Mouse (Mus musculus): ENCODE results near the gene Trim34b. TPM values are rescaled to one million over a fixed set of nuclear protein-coding genes. Genes with fewer than 3 reads are reported as not detected.
"Not testable (repeated sequence)": the region's sequence is repeated elsewhere in the genome, so short reads cannot be mapped to it uniquely, and the experiment has no call there.

Gene Trim34b
- total RNA-seq (2021): not detected
- long read RNA-seq, experiment 1: 0 reads
- long read RNA-seq, experiment 2: 0 reads

GRCm38 (mm10) chr7:104329171-104329570 lies at the start of gene Trim34b:
Gene Trim34b (plus strand): TSS chr7:104329471.
- not testable (repeated sequence) for H3K27ac ChIP-seq; H3K4me3 ChIP-seq; DNase-seq (ENCODE audit: low spot score in 2 of 2)

GRCm38 (mm10) chr7:104287576-104288443 lies 41.5 kb upstream of the Trim34b start, which contains the start of gene Trim5:
Gene Trim5 (minus strand): TSS chr7:104288094.
- H3K27ac ChIP-seq; DNase-seq (ENCODE audit: low spot score in 2 of 2): not testable (repeated sequence)
- peak within 1 kb of the TSS; percentile 33; the same call in 1 of the 2 replicates for H3K4me3 ChIP-seq

- Histone ChIP-seq H3K27ac (no peak overlapping the region), H3K4me3 (no peak overlapping the region)
- TF ChIP-seq CTCF (conservative IDR thresholded peaks at IDR 0.05): no peak
- no peak for DNase-seq (ENCODE audit: low spot score in 2 of 2)
These were observed 38.6 kb upstream of the Trim34b start for GRCm38 (mm10) chr7:104290641-104291040.

GRCm38 (mm10) chr7:104291638-104292400 lies 37.5 kb upstream of the Trim34b start:
- no peak overlapping the region for H3K27ac ChIP-seq
- no peak overlapping the region for H3K4me3 ChIP-seq
- DNase-seq (ENCODE audit: low spot score in 2 of 2): no peak
- TF ChIP-seq CTCF (conservative IDR thresholded peaks at IDR 0.05): no peak

- H3K27ac ChIP-seq: peak overlapping the region; percentile 46; the same call in 1 of the 2 replicates
- no peak for TF ChIP-seq CTCF (conservative IDR thresholded peaks at IDR 0.05)
- no peak for DNase-seq (ENCODE audit: low spot score in 2 of 2)
- H3K4me3 ChIP-seq: peak overlapping the region; percentile 44
These were observed 14.4 kb upstream of the Trim34b start for GRCm38 (mm10) chr7:104314796-104315353.

- DNase-seq (ENCODE audit: low spot score in 2 of 2): not testable (repeated sequence)
- peak within 1 kb of the TSS; percentile 46; the same call in 1 of the 2 replicates for H3K27ac ChIP-seq
- H3K4me3 ChIP-seq: peak within 1 kb of the TSS; percentile 44
These were observed 13.7 kb upstream of the Trim34b start, which contains the start of gene Trim12a for GRCm38 (mm10) chr7:104315369-104316080. Gene Trim12a (minus strand): TSS chr7:104315466.

GRCm38 (mm10) chr7:104322028-104322427 lies 7.2 kb upstream of the Trim34b start:
- Histone ChIP-seq H3K27ac (no peak overlapping the region), H3K4me3 (no peak overlapping the region)
- no peak for DNase-seq (ENCODE audit: low spot score in 2 of 2)
- TF ChIP-seq CTCF (conservative IDR thresholded peaks at IDR 0.05): no peak

GRCm38 (mm10) chr7:104335547-104335946 lies 6.3 kb downstream of the Trim34b start:
- H3K27ac ChIP-seq; DNase-seq (ENCODE audit: low spot score in 2 of 2); H3K4me3 ChIP-seq: not testable (repeated sequence)

- H3K4me3 ChIP-seq; DNase-seq (ENCODE audit: low spot score in 2 of 2); H3K27ac ChIP-seq: not testable (repeated sequence)
These were observed 11.5 kb downstream of the Trim34b start for GRCm38 (mm10) chr7:104340744-104341143.

- not testable (repeated sequence) for DNase-seq (ENCODE audit: low spot score in 2 of 2); H3K27ac ChIP-seq
These were observed 18.8 kb downstream of the Trim34b start for GRCm38 (mm10) chr7:104348043-104348442.

GRCm38 (mm10) chr7:104352717-104353599 lies 23.7 kb downstream of the Trim34b start, which contains the start of gene Trim12c:
Gene Trim12c (minus strand): TSS chr7:104353362.
- Histone ChIP-seq H3K27ac (peak within 1 kb of the TSS; percentile 36; the same call in 1 of the 2 replicates), H3K4me3 (peak within 1 kb of the TSS; percentile 47)
- no peak for TF ChIP-seq CTCF (conservative IDR thresholded peaks at IDR 0.05)
- DNase-seq (ENCODE audit: low spot score in 2 of 2): peak in 1 of 2 experiments; percentile 8

More at GRCm38 (mm10) chr7:104348043-104348442, 18.8 kb downstream of the Trim34b start:
- H3K4me3 ChIP-seq: not testable (repeated sequence)
